Mouse (Mus musculus) testis, adult 2 months (tissue): ENCODE results near the gene Kcnmb3. TPM values are rescaled to one million over a fixed set of nuclear protein-coding genes. Genes with fewer than 3 reads are reported as not detected.

Experiments
- H3K27ac ChIP-seq: fragments of 200-500 bp; 2 replicates; pipeline ENCODE4 v1.5.1; 2012; ENCODE audit warnings: low read depth, low read length; ENCODE audit not compliant: control insufficient read depth, insufficient read depth
- H3K27me3 ChIP-seq: fragments of 200-500 bp; 2 replicates; pipeline ENCODE4 v1.6.1; 2012; ENCODE audit warnings: mild to moderate bottlenecking, low read length, moderate library complexity; ENCODE audit not compliant: control insufficient read depth, insufficient read depth
- H3K36me3 ChIP-seq: fragments of 200-500 bp; 2 replicates; pipeline ENCODE4 v1.6.1; 2012; ENCODE audit warnings: mild to moderate bottlenecking, low read length; ENCODE audit not compliant: control insufficient read depth, insufficient read depth
- H3K4me1 ChIP-seq: fragments of 200-500 bp; 2 replicates; pipeline ENCODE4 v1.6.1; 2012; ENCODE audit warnings: low read length; ENCODE audit not compliant: control insufficient read depth, insufficient read depth
- H3K4me3 ChIP-seq: fragments of 200-500 bp; 2 replicates; pipeline ENCODE4 v1.5.1; 2012; ENCODE audit warnings: low read depth, mild to moderate bottlenecking, low read length, moderate library complexity, mixed read lengths; ENCODE audit not compliant: control insufficient read depth
- CTCF ChIP-seq: fragments of 200-500 bp; IDR thresholded peaks from 2 replicates; pipeline ENCODE4 v1.5.1; 2012; ENCODE audit warnings: low read depth, mild to moderate bottlenecking, inconsistent platforms, low read length, moderate library complexity; ENCODE audit not compliant: control insufficient read depth, insufficient read depth, insufficient replicate concordance
- POLR2A ChIP-seq: fragments of 200-500 bp; IDR thresholded peaks from 2 replicates; pipeline ENCODE4 v1.6.1; 2012; ENCODE audit warnings: low read depth, mild to moderate bottlenecking, inconsistent platforms, low read length, moderate library complexity; ENCODE audit not compliant: control insufficient read depth
- polyA plus RNA-seq: library from polyadenylated mRNA; depleted of rRNA; stranded (reverse); fragments of >200 nt; gene quantifications from 2 replicates; pipeline ENCODE4 v1.2.3, GENCODE M21; 2012; rRNA removed

Kcnmb3 gene
- polyA plus RNA-seq, 1 experiment, result 3.6 TPM

DNA sequence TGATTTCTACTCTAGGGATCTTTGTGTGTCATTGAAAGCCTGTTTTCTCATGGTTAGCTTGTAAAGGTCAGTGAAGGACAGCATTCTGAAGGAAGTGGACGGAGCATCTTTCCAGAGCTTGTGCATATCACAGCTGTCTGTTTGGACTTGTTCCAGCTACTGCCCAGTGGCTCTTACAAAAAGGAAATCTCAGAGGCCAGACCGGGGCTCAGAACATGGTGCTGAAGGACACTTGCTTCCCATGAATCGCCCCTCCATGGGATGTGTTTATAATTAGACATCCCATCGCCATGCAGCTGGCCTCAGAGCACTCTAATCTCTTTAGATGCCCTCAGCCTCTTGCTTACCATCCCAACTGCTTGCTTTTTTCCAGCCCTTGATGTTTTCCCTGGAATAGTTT, 63.1 kb downstream of the Kcnmb3 start:
- no peak for TF ChIP-seq POLR2A
- TF ChIP-seq CTCF, result no peak
- H3K27ac ChIP-seq, result no peak overlapping the region

DNA sequence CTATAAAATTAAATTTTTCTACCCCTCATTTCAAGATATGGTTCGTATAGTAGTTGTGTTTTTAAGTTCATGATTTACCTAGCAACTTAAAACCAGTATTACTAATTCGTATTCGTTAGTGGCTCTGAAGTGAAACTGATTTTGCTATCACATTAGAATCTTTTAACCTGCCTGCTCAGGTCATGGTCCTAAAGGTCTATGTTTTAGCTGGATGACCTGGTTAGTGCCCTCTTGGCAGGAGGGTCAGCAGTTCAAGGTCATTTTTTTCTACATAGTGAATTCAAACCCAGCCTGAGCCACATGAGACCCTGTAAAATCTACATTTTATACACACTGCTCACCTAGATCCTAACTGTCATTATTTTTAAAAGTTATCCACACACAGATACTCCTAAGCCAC, 63.7 kb downstream of the Kcnmb3 start:
- Histone ChIP-seq H3K4me1 (no peaks in the 10 kb centered on the region), H3K4me3 (no peak overlapping the region), H3K36me3 (no peaks in the 10 kb centered on the region), H3K27me3 (no peaks in the 10 kb centered on the region), H3K27ac (no peak overlapping the region)
- TF ChIP-seq POLR2A (no peak), CTCF (no peak)

More for the DNA sequence above, 63.1 kb downstream of the Kcnmb3 start:
- Histone ChIP-seq H3K4me3 (no peak overlapping the region), H3K4me1 (no peaks in the 10 kb centered on the region), H3K27me3 (no peaks in the 10 kb centered on the region), H3K36me3 (no peaks in the 10 kb centered on the region)

DNA sequence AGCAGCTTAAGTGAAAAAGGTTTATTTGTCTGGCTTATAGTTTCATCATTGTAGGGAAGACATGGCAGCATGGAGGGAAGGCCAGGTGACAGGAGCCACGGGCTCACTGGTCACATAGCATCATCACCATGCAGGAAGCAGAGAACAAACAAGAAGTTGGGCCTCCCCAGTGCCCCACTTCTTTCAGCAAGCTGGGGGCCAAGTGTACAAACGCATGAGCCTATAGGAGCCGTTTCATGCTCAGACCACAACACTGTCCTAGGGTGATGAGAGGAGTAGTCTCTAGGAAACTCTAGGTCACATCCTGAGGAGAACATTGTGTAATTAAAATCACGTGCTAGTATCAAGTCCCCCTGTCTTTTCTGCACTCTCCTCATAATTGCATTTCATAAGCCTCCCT, 64.3 kb downstream of the Kcnmb3 start:
- no peaks in the 10 kb centered on the region for H3K36me3 ChIP-seq
- H3K4me3 ChIP-seq, result no peak overlapping the region
- no peak for TF ChIP-seq POLR2A
- no peaks in the 10 kb centered on the region for H3K4me1 ChIP-seq
- no peak overlapping the region for H3K27ac ChIP-seq
- H3K27me3 ChIP-seq, result no peaks in the 10 kb centered on the region

Other genes starting within 250 kb of the Kcnmb3 start
- gene Zmat3, start 126.2 kb downstream of the Kcnmb3 start, polyA plus RNA-seq, result 38.2 and 40.1 TPM in 2 replicates
- gene Pik3ca, start 94.6 kb downstream of the Kcnmb3 start, polyA plus RNA-seq, result 4.3 and 4.9 TPM in 2 replicates
- 29.0 and 30.5 TPM in 2 replicates for gene Zfp639, start 18.0 kb upstream of the Kcnmb3 start, polyA plus RNA-seq
- gene Mfn1, start 37.2 kb upstream of the Kcnmb3 start, polyA plus RNA-seq, result 14.6 and 20.9 TPM in 2 replicates
- 1.9 and 2.8 TPM in 2 replicates for gene Gnb4, start 124.4 kb upstream of the Kcnmb3 start, polyA plus RNA-seq
- gene Actl6a, start 214.1 kb upstream of the Kcnmb3 start, polyA plus RNA-seq, result 55.2 and 55.4 TPM in 2 replicates
- gene Ndufb5, start 244.8 kb upstream of the Kcnmb3 start, polyA plus RNA-seq, result 260 and 272 TPM in 2 replicates
- gene Mrpl47, start 245.4 kb upstream of the Kcnmb3 start, polyA plus RNA-seq, result 15.0 and 18.8 TPM in 2 replicates